Mouse (Mus musculus): ENCODE results near the gene Itsn1. TPM values are rescaled to one million over a fixed set of nuclear protein-coding genes. Genes with fewer than 3 reads are reported as not detected.

Itsn1 gene
- polyA plus RNA-seq, 1 experiment from 2014 or later, result 54.7 TPM

- no peaks in the 10 kb centered on the region for H3K4me1 ChIP-seq (ENCODE audit: control insufficient read depth, low read depth, low read length)
- no peak overlapping the region for H3K4me3 ChIP-seq (ENCODE audit: low read depth, low read length)
- no peak overlapping the region for H3K4me2 ChIP-seq (ENCODE audit: low read depth, low read length)
- 67% methylated on average over 11 of the region's 11 CpGs for WGBS (ENCODE audit: insufficient replicate concordance)
- H3K36me3 ChIP-seq (ENCODE audit: control insufficient read depth, insufficient read depth), result no peaks in the 10 kb centered on the region
- H3K27ac ChIP-seq (ENCODE audit: low read length), result no peak overlapping the region
- H3K9ac ChIP-seq (ENCODE audit: low read depth, low read length), result no peak overlapping the region
- peaks cover 4% of the 10 kb centered on the region; the same call in 1 of the 2 replicates for H3K27me3 ChIP-seq (ENCODE audit: control insufficient read depth, insufficient read depth, low read depth, low read length)
- ATAC-seq (ENCODE audit: low read depth), result no peak
- H3K9me3 ChIP-seq (replicated peaks; ENCODE audit: control insufficient read depth, low read length), result no peaks in the 10 kb centered on the region
These were observed 162.1 kb downstream of the Itsn1 start for GRCm38 (mm10) chr16:91891218-91891617.

- no peak overlapping the region for H3K9ac ChIP-seq (ENCODE audit: low read depth, low read length)
- H3K27me3 ChIP-seq (ENCODE audit: control insufficient read depth, insufficient read depth, low read depth, low read length), result peaks cover 4% of the 10 kb centered on the region; the same call in 1 of the 2 replicates
- H3K36me3 ChIP-seq (ENCODE audit: control insufficient read depth, insufficient read depth), result no peaks in the 10 kb centered on the region
- WGBS (ENCODE audit: insufficient replicate concordance), result 70% methylated on average over 6 of the region's 6 CpGs
- H3K27ac ChIP-seq (ENCODE audit: low read length), result no peak overlapping the region
- no peaks in the 10 kb centered on the region for H3K4me1 ChIP-seq (ENCODE audit: control insufficient read depth, low read depth, low read length)
- no peak for ATAC-seq (ENCODE audit: low read depth)
- H3K9me3 ChIP-seq (replicated peaks; ENCODE audit: control insufficient read depth, low read length), result no peaks in the 10 kb centered on the region
- H3K4me2 ChIP-seq (ENCODE audit: low read depth, low read length), result no peak overlapping the region
- no peak overlapping the region for H3K4me3 ChIP-seq (ENCODE audit: low read depth, low read length)
These were observed 167.3 kb downstream of the Itsn1 start for GRCm38 (mm10) chr16:91896426-91896830.

- Histone ChIP-seq H3K4me1 (ENCODE audit: control insufficient read depth, low read depth, low read length) (no peaks in the 10 kb centered on the region), H3K36me3 (ENCODE audit: control insufficient read depth, insufficient read depth) (no peaks in the 10 kb centered on the region), H3K9ac (ENCODE audit: low read depth, low read length) (no peak overlapping the region), H3K27ac (ENCODE audit: low read length) (no peak overlapping the region), H3K4me2 (ENCODE audit: low read depth, low read length) (no peak overlapping the region), H3K4me3 (ENCODE audit: low read depth, low read length) (no peak overlapping the region), H3K27me3 (ENCODE audit: control insufficient read depth, insufficient read depth, low read depth, low read length) (no peaks in the 10 kb centered on the region), H3K9me3 (replicated peaks; ENCODE audit: control insufficient read depth, low read length) (no peaks in the 10 kb centered on the region)
- no peak for ATAC-seq (ENCODE audit: low read depth)
- 53% methylated on average over 22 of the region's 22 CpGs for WGBS (ENCODE audit: insufficient replicate concordance)
These were observed 170.1 kb downstream of the Itsn1 start for GRCm38 (mm10) chr16:91898850-91899848.

DNA sequence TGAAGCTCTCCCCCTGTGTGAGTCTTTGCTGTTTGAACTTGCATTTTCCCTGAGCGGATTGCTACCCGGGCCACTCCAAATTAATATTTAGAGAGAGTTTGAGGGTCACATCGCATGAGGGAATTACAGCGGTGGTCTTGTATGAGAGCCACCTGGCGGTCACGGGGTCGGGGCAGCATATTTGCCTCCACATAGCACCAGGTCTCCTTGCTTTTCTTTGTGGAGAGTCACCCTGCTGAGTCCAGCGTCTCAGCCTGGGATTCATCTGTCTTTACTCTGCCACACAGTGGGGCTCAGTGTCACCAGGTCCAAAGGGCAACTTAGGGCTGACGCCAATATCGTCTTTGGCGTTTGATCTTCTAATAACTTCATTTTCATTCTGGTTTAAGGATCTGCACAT is 171.2 kb downstream of the Itsn1 start:
- Histone ChIP-seq H3K9ac (ENCODE audit: low read depth, low read length) (no peak overlapping the region), H3K4me3 (ENCODE audit: low read depth, low read length) (no peak overlapping the region), H3K27me3 (ENCODE audit: control insufficient read depth, insufficient read depth, low read depth, low read length) (no peaks in the 10 kb centered on the region), H3K27ac (ENCODE audit: low read length) (no peak overlapping the region), H3K9me3 (replicated peaks; ENCODE audit: control insufficient read depth, low read length) (no peaks in the 10 kb centered on the region), H3K4me1 (ENCODE audit: control insufficient read depth, low read depth, low read length) (no peaks in the 10 kb centered on the region), H3K36me3 (ENCODE audit: control insufficient read depth, insufficient read depth) (no peaks in the 10 kb centered on the region), H3K4me2 (ENCODE audit: low read depth, low read length) (no peak overlapping the region)
- ATAC-seq (ENCODE audit: low read depth), result no peak
- WGBS (ENCODE audit: insufficient replicate concordance), result 67% methylated on average over 11 of the region's 11 CpGs

- 72% methylated on average over 13 of the region's 13 CpGs for WGBS (ENCODE audit: insufficient replicate concordance)
- ATAC-seq (ENCODE audit: low read depth), result no peak
- no peaks in the 10 kb centered on the region for H3K36me3 ChIP-seq (ENCODE audit: control insufficient read depth, insufficient read depth)
- H3K27me3 ChIP-seq (ENCODE audit: control insufficient read depth, insufficient read depth, low read depth, low read length), result no peaks in the 10 kb centered on the region
- no peak overlapping the region for H3K4me2 ChIP-seq (ENCODE audit: low read depth, low read length)
- no peak overlapping the region for H3K4me3 ChIP-seq (ENCODE audit: low read depth, low read length)
- no peak overlapping the region for H3K27ac ChIP-seq (ENCODE audit: low read length)
- no peaks in the 10 kb centered on the region for H3K9me3 ChIP-seq (replicated peaks; ENCODE audit: control insufficient read depth, low read length)
- H3K4me1 ChIP-seq (ENCODE audit: control insufficient read depth, low read depth, low read length), result no peaks in the 10 kb centered on the region
- H3K9ac ChIP-seq (ENCODE audit: low read depth, low read length), result no peak overlapping the region
These were observed 174.9 kb downstream of the Itsn1 start for GRCm38 (mm10) chr16:91903801-91904506.

- H3K4me3 ChIP-seq (ENCODE audit: low read depth, low read length), result no peak overlapping the region
These were observed 176.2 kb downstream of the Itsn1 start for GRCm38 (mm10) chr16:91905127-91905860.

DNA sequence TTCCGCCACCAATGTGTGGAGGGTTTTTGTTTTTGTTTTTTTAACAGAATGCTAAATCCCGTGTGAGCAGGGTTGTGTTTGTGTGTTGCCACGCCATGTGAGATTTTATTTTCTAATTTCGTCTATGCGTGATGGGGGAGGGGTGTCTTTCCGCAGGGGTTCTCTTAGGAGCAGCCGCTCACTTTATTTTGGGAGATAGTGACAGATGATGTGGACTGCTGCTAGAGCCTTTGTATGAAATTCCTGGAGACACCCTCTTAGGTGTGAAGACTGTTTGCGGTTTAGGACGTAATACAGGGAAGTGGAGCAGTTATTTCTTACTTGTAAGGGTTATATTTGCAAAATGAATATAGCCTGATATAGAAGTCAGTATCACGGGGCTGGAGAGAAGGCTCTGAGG is 176.9 kb downstream of the Itsn1 start:
- no peaks in the 10 kb centered on the region for H3K4me1 ChIP-seq (ENCODE audit: control insufficient read depth, low read depth, low read length)
- no peak for ATAC-seq (ENCODE audit: low read depth)
- no peak overlapping the region for H3K27ac ChIP-seq (ENCODE audit: low read length)
- H3K27me3 ChIP-seq (ENCODE audit: control insufficient read depth, insufficient read depth, low read depth, low read length), result no peaks in the 10 kb centered on the region
- no peak overlapping the region for H3K4me3 ChIP-seq (ENCODE audit: low read depth, low read length)
- H3K9ac ChIP-seq (ENCODE audit: low read depth, low read length), result no peak overlapping the region
- no peaks in the 10 kb centered on the region for H3K9me3 ChIP-seq (replicated peaks; ENCODE audit: control insufficient read depth, low read length)
- 76% methylated on average over 10 of the region's 10 CpGs for WGBS (ENCODE audit: insufficient replicate concordance)
- H3K4me2 ChIP-seq (ENCODE audit: low read depth, low read length), result no peak overlapping the region
- no peaks in the 10 kb centered on the region for H3K36me3 ChIP-seq (ENCODE audit: control insufficient read depth, insufficient read depth)

More at GRCm38 (mm10) chr16:91905127-91905860, 176.2 kb downstream of the Itsn1 start:
- H3K27ac ChIP-seq (ENCODE audit: low read length), result no peak overlapping the region
- WGBS (ENCODE audit: insufficient replicate concordance), result 61% methylated on average over 11 of the region's 11 CpGs
- no peaks in the 10 kb centered on the region for H3K27me3 ChIP-seq (ENCODE audit: control insufficient read depth, insufficient read depth, low read depth, low read length)
- no peaks in the 10 kb centered on the region for H3K9me3 ChIP-seq (replicated peaks; ENCODE audit: control insufficient read depth, low read length)
- H3K4me1 ChIP-seq (ENCODE audit: control insufficient read depth, low read depth, low read length), result no peaks in the 10 kb centered on the region
- no peak overlapping the region for H3K9ac ChIP-seq (ENCODE audit: low read depth, low read length)
- no peaks in the 10 kb centered on the region for H3K36me3 ChIP-seq (ENCODE audit: control insufficient read depth, insufficient read depth)
- no peak for ATAC-seq (ENCODE audit: low read depth)
- H3K4me2 ChIP-seq (ENCODE audit: low read depth, low read length), result no peak overlapping the region

- Histone ChIP-seq H3K36me3 (ENCODE audit: control insufficient read depth, insufficient read depth) (no peaks in the 10 kb centered on the region), H3K9ac (ENCODE audit: low read depth, low read length) (no peak overlapping the region), H3K27me3 (ENCODE audit: control insufficient read depth, insufficient read depth, low read depth, low read length) (no peaks in the 10 kb centered on the region), H3K9me3 (replicated peaks; ENCODE audit: control insufficient read depth, low read length) (no peaks in the 10 kb centered on the region), H3K4me2 (ENCODE audit: low read depth, low read length) (no peak overlapping the region), H3K4me3 (ENCODE audit: low read depth, low read length) (no peak overlapping the region), H3K27ac (ENCODE audit: low read length) (no peak overlapping the region), H3K4me1 (ENCODE audit: control insufficient read depth, low read depth, low read length) (no peaks in the 10 kb centered on the region)
- ATAC-seq (ENCODE audit: low read depth), result no peak
- 73% methylated on average over 5 of the region's 5 CpGs for WGBS (ENCODE audit: insufficient replicate concordance)
These were observed 177.6 kb downstream of the Itsn1 start for GRCm38 (mm10) chr16:91906672-91907071.
